Mouse (Mus musculus) spleen, embryonic (tissue): ENCODE data around the gene Daam2.

Experiments used
- CTCF ChIA-PET: fragments of 350-600 bp; sonication (Branson Sonifier 250); formaldehyde crosslinking; loops from one replicate; lab custom pipeline; 2022; lab: Charles Lee

Gene Daam2

DNA sequence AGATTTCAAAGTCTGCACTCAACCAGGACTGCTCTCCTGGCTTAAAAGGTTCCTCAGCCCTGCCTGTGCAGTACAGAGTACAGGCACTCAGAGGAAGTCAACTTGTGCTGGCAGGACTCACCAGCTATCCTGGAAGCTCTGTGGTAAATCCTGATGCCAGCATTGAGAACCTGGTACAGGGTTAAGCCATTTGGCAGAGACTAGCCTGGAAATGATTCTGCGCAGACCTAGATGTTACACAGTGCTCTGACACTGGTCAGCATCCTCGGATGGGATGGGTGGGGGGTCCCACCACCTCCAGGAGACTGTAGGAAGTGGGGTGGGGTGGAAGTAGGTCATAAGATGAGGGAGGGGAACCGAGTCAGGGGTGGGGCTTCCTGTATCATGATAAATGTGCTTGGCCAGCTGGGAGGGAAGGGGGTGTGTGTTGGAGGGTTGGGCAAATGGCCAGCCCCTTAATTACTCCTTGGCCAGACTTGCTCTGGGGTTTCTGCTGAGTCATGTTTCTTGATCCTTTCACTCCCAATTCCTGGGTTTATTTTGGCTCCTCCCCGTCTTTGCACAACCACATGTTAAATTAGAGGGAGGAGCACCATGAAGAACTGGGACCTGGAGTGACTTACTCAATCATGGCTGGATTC lies 132.0 kb downstream of the Daam2 start:
- CTCF ChIA-PET = no interaction called here

DNA sequence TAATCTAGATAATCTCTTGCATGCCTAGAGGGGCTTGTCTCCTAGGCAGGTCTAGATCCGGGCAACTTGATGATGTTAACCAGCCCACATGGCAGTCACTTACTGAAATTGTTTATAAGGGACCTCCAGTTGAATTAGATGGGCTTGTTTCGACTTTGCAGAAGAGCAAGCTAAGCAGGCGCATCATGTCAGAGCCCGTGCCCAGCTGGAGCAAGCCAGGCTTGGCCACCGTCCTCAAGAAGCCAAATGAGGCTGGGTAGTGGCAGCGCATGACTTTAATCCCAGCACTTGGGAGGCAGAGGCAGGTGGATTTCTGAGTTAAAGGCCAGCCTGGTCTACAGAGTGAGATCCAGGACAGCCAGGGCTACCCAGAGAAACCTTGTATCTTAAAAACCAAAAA lies 133.0 kb downstream of the Daam2 start:
- CTCF ChIA-PET = interaction anchor here (0.7 kb wide), 1 partner anchor 402 kb away, joined by 5 read pairs; no protein-coding TSS in a partner anchor

DNA sequence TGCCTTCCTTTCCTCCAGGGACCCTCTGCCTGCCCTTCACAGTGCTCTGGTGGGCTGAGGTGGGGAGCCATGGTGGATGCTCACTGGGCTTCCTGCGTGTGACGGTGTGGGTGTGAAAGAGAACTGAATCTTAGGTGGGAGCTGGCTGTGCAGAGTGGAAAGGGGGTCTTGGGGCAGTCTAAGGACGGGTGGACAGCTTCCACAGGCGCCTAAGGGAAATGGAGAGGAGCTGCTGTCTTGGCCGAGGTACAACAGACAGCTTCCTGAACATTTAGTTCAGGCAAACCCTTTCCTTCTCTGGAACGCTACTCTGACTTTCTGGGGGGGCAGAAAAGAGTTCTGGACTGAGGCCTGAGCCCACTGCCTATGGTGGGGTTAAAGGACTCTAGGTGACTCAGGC lies 134.0 kb downstream of the Daam2 start:
- CTCF ChIA-PET = no interaction called here

DNA sequence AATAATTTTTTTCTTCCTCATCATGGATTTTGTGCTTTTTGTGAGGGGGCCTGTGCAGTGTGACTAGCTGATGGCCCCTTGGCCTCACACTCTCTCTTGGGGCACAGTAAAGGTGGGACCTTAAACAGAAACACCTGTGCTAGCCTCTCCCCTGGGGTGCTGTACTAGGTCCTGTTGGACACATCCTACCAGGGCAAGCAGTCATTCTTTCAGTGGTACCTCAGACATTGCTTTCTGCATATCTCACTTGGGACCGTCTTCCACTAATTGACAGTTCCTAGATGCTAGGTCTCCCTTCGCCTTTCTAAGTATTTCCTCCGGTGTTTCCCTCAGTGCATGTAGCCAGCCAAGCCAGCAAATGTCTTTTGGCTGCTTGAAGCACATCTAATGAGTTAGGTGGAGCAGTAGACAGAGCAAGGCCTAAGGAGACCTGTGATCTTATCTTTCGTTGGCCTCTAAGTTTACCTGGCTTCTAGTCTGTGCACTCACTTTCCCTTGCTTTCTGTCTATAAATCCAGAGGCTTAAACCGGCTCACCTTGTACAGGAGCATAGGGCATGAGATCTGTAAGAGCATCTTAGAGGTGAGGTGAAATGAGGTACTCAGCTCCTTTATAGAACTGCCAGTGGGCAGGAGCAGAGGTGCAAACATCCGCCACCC lies 134.5 kb downstream of the Daam2 start:
- CTCF ChIA-PET = no interaction called here

- CTCF ChIA-PET = no interaction called here
Measured at GRCm38 (mm10) chr17:49428751-49429415, 135.3 kb downstream of the Daam2 start.

- CTCF ChIA-PET = no interaction called here
Measured at GRCm38 (mm10) chr17:49428239-49428688, 135.9 kb downstream of the Daam2 start, which contains the start of gene Mocs1. Gene Mocs1, plus strand, starts transcription at chr17:49428362.

DNA sequence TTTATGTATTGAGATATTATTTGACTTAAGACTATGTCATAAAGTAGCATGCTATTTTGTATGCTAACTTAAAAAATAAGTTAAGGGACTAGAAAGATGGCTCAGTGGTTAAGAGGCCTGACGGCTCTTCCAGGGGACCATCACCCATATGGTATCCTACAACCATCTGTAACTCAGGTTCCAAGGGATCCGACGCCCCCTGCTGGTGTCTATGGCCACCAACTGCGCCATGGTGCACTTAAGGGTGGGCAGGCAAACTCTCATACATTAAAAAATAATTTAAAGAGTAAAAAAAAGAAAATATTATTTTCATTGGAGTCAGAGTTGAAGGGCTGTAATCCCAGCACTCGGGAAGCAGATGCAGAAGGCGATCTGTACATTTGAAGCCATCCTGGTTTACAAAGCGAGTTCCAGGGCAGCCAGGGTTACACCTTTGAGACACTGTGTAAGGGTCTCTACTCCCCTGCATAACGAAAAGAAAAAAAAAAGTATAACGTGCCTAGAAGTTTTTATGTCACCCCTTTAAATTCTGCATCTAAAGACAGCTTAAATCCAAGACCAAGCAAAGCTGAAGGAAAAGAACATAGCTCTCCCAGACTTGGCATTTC lies 136.4 kb downstream of the Daam2 start:
- CTCF ChIA-PET = no interaction called here

DNA sequence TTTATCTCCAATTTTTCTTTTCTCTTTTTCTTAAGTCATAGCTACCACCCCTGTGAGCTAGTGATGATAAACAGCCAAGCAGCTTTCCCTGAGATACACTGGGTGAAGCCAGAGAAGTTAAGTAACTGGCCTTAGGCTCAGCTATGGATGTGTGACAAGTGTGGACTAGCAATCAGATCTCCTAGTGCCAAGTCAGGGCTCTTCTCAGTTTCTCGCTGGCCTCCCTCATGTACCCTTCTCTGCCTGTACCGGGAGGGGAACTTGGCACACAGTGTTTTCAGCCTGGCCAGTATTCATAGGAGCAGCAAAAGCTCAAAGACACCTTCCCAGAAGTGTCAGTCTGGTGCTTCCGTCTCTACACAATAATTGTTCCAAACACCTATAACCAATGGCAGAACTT lies 140.3 kb downstream of the Daam2 start:
- CTCF ChIA-PET = interaction anchor here (0.7 kb wide), 1 partner anchor 15 kb away, joined by 10 read pairs; no protein-coding TSS in a partner anchor

DNA sequence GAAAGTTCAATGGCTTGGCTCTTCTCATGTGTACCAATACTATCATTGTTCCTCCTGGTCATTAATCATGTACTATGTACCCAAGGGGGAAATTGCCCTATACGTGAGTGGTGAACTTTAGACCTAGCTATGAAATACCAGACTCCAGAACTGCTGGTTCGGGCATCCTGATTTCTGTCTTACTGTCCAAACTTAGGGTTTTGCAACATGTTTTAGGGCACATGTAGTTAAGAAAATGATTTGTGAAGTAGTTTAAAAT lies 141.1 kb downstream of the Daam2 start:
- CTCF ChIA-PET = no interaction called here

- CTCF ChIA-PET = no interaction called here
Measured at GRCm38 (mm10) chr17:49422286-49423066, 141.7 kb downstream of the Daam2 start.

GRCm38 (mm10) chr17:49419813-49420212 lies 144.3 kb downstream of the Daam2 start:
- CTCF ChIA-PET = no interaction called here

DNA sequence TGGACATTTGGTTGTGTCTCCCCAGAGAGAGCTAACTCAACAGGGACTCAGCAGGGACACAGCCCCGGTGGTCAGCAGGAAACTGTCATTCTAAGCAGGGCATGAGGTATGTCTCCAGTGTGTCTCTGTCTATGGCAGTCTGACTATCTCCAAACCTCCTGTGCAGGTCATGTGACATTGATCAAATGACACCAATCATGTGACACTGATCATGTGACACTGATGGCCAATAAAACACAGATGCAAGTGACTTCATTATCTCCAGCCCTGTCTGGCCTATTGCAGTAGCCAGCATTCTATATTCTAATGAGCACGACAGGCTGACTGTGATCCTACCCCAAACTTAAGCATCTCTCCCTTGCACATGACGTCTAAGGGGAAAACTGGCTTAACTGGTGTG lies 147.9 kb downstream of the Daam2 start:
- CTCF ChIA-PET = no interaction called here

DNA sequence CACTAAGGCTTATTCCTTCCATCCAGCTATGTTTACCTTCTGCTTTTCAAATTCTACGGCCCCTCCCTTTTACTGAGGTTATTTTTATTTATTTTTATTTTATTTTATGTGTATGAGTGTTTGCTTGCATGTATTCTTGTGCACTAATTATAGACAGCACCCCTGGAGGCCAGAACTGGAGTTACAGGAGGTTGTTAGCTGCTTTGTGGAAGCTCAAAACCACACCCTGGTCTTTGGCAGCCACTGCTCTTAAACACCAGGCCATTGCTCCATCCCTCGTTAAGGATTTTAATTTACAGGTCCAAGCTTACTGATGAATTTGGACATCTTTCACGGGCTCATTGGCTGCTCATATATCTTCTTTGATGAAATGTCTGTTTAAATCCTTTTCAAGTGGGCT lies 150.6 kb downstream of the Daam2 start:
- CTCF ChIA-PET = interaction anchor here (0.6 kb wide), 1 partner anchor 326 kb away, joined by 3 read pairs; no protein-coding TSS in a partner anchor

DNA sequence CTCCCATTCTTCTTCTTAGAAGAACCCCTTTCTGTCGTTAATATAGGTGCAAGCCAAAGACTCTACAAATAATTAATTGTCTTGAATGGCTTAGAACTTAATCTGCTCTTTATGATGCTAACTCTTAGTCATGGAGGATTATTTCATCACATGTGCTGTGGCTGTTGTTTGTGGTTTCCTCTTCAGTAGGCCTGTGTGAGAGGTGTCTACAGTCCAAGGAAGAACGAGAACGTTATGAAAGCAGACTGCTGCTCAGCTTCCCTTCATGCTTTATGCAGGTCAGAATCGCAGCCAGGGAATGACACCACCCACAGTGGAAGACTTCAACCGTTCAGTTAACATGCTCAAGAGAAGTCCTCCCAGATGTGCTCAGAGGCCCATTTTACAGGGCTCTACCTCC lies 151.2 kb downstream of the Daam2 start:
- CTCF ChIA-PET = interaction anchor here (0.6 kb wide), 1 partner anchor 325 kb away, joined by 3 read pairs; no protein-coding TSS in a partner anchor
